Mouse (Mus musculus) hindbrain, embryonic 12.5 days (tissue): ENCODE measurements around the gene Lgmn. TPM values are rescaled to one million over a fixed set of nuclear protein-coding genes. Genes with fewer than 3 reads are reported as not detected.

ENCODE experiments used
- ATAC-seq: fragments of 200-750 bp; cut with Nextera tagmentation; 2 replicates; pipeline ENCODE4 v1.8.0; 2017; ENCODE audit warnings: moderate TSS enrichment; ENCODE audit not compliant: low FRiP score
- H3K27ac ChIP-seq: fragments of 300-500 bp; sonication (generic); 2 replicates; pipeline ENCODE4 v1.5.1; 2016; ENCODE audit warnings: mild to moderate bottlenecking
- H3K27me3 ChIP-seq: fragments of 300-500 bp; sonication (generic); 2 replicates; pipeline ENCODE4 v1.6.1; 2016; ENCODE audit warnings: mild to moderate bottlenecking
- H3K36me3 ChIP-seq: fragments of 300-500 bp; sonication (generic); 2 replicates; pipeline ENCODE4 v1.6.1; 2016; ENCODE audit warnings: mild to moderate bottlenecking
- H3K4me1 ChIP-seq: fragments of 300-500 bp; sonication (generic); 2 replicates; pipeline ENCODE4 v1.6.1; 2016
- H3K4me2 ChIP-seq: fragments of 300-500 bp; sonication (generic); replicated peaks from 2 replicates; pipeline ENCODE4 v1.6.1; 2016; ENCODE audit warnings: mild to moderate bottlenecking
- H3K4me3 ChIP-seq: fragments of 300-500 bp; sonication (generic); 2 replicates; pipeline ENCODE4 v1.5.1; 2016; ENCODE audit warnings: mild to moderate bottlenecking
- H3K9ac ChIP-seq: fragments of 300-500 bp; sonication (generic); 2 replicates; pipeline ENCODE4 v1.6.1; 2016; ENCODE audit warnings: mild to moderate bottlenecking, moderate library complexity
- H3K9me3 ChIP-seq: fragments of 300-500 bp; sonication (generic); replicated peaks from 2 replicates; pipeline ENCODE4 v1.6.1; 2016; ENCODE audit warnings: mild to moderate bottlenecking
- WGBS: fragments of 180-500 bp; shearing (Covaris S2); methylation state at CpG from one replicate; pipeline ENCODE4 v1.1.7; 2016; 5-methylcytosine and 5-hydroxymethylcytosine counted together
- polyA plus RNA-seq: library from polyadenylated mRNA; unstranded; fragments of >200 nt; fragmentation: Nextera tagmentation; extraction: Ambion mirVana; gene quantifications from 2 replicates; pipeline ENCODE4 v1.2.1, GENCODE M21; 2016

Lgmn gene
- polyA plus RNA-seq, 1 experiment from 2014 or later = 73.7 TPM

DNA sequence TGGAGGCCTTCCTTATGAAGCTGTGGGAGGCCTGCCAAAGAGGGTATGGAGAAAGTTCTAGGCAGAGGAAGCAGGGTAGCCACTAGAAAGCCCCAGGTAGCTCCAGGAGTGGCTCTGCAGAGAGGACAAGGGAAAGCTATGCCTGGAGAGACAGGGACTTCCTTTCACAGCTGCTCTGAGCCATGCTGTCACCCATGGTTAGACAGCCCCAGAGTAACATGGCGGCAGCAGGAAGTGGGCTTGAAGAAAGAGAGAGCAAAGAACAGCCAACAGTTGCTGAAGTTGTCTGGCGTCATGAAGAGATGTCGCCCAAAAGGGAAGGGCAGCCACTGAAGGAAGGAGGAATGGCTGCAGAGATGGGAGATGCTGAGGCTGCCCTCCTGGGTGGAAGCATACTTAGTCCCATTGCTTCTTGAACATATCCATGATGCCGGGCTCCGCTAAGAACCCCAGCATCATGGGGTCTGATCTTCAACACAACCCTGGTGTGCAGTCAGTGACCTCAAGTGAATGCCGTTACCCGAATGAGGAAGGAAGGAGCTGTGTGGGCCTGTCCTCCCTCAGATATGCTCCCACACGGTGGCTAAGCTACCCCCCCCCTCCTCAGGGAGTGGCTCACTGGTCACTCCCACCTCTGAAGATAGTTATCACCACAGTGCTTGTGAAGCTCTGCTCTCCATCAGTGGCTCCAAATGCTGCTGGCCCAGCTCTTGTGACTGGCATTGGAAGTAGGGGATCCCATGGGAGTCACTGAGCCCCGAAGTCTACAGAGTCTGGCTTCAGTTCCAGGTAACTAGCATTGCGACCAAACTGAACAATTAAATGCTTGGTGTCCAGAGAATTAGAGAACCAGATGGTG, 85.3 kb downstream of the Lgmn start:
- H3K27me3 ChIP-seq = no peaks in the 10 kb centered on the region
- no peak for ATAC-seq
- H3K36me3 ChIP-seq = no peaks in the 10 kb centered on the region
- no peaks in the 10 kb centered on the region for H3K9me3 ChIP-seq
- no peak overlapping the region for H3K9ac ChIP-seq
- H3K4me1 ChIP-seq = no peaks in the 10 kb centered on the region
- H3K4me3 ChIP-seq = no peak overlapping the region
- no peak overlapping the region for H3K4me2 ChIP-seq
- no peak overlapping the region for H3K27ac ChIP-seq
- WGBS = 88% methylated on average over 10 of the region's 10 CpGs

GRCm38 (mm10) chr12:102350997-102351396, 88.6 kb downstream of the Lgmn start:
- no peaks in the 10 kb centered on the region for H3K4me1 ChIP-seq
- H3K27ac ChIP-seq = no peak overlapping the region
- no peak for ATAC-seq
- no peak overlapping the region for H3K4me2 ChIP-seq
- no peaks in the 10 kb centered on the region for H3K9me3 ChIP-seq
- H3K4me3 ChIP-seq = no peak overlapping the region
- WGBS = 96% methylated on average over 1 of the region's 1 CpGs
- H3K27me3 ChIP-seq = no peaks in the 10 kb centered on the region
- no peak overlapping the region for H3K9ac ChIP-seq
- H3K36me3 ChIP-seq = no peaks in the 10 kb centered on the region

GRCm38 (mm10) chr12:102348447-102348846, 91.2 kb downstream of the Lgmn start:
- no peak for ATAC-seq
- H3K36me3 ChIP-seq = no peaks in the 10 kb centered on the region
- H3K9me3 ChIP-seq = no peaks in the 10 kb centered on the region
- no peak overlapping the region for H3K4me2 ChIP-seq
- no peak overlapping the region for H3K4me3 ChIP-seq
- WGBS = 91% methylated on average over 6 of the region's 6 CpGs
- no peaks in the 10 kb centered on the region for H3K4me1 ChIP-seq
- H3K9ac ChIP-seq = no peak overlapping the region
- no peak overlapping the region for H3K27ac ChIP-seq
- no peaks in the 10 kb centered on the region for H3K27me3 ChIP-seq

DNA sequence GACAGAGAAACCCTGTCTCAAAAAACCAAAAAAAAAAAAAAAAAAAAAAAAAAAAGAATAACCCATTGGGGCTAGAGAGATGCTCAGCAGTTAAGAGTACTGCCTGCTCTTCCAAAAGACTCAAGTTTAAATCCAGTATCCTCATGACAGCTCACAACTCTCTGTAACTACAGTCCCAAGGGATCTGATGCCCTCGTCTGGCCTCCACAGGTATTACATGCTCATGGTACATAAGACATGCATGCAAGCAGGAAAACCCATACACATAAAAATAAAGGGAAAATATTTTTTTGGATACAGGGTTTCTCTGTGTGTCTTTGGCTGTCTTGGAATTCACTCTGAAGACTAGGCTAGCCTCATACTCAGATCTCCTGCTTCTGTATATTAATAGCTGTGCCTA, 93.1 kb downstream of the Lgmn start:
- Histone ChIP-seq H3K4me2 (no peak overlapping the region), H3K27me3 (no peaks in the 10 kb centered on the region), H3K4me3 (no peak overlapping the region), H3K36me3 (no peaks in the 10 kb centered on the region), H3K4me1 (no peaks in the 10 kb centered on the region; the same call in 1 of the 2 replicates), H3K9me3 (no peaks in the 10 kb centered on the region), H3K27ac (no peak overlapping the region), H3K9ac (no peak overlapping the region)
- ATAC-seq = no peak
- WGBS = 7% methylated on average over 1 of the region's 1 CpGs

GRCm38 (mm10) chr12:102345031-102345815, 94.4 kb downstream of the Lgmn start:
- H3K4me1 ChIP-seq = no peaks in the 10 kb centered on the region; the same call in 1 of the 2 replicates
- WGBS = 75% methylated on average over 14 of the region's 14 CpGs
- ATAC-seq = no peak

More at GRCm38 (mm10) chr12:102345031-102345815, 94.4 kb downstream of the Lgmn start:
- Histone ChIP-seq H3K4me2 (no peak overlapping the region), H3K27me3 (no peaks in the 10 kb centered on the region), H3K27ac (no peak overlapping the region), H3K9me3 (no peaks in the 10 kb centered on the region), H3K36me3 (no peaks in the 10 kb centered on the region), H3K4me3 (no peak overlapping the region), H3K9ac (no peak overlapping the region)

Other genes with a start within 250 kb of the Lgmn start
- 6.8 TPM in 2 replicates for gene Rin3, start 156.8 kb downstream of the Lgmn start, polyA plus RNA-seq
- 35.6 and 39.7 TPM in 2 replicates for gene Golga5, start 29.3 kb upstream of the Lgmn start, polyA plus RNA-seq
- 47.1 and 53.1 TPM in 2 replicates for gene Chga, start 115.2 kb upstream of the Lgmn start, polyA plus RNA-seq